Mouse (Mus musculus): ENCODE data around the gene Orc2.
A peak's percentile ranks its signal among the peaks of the same experiment; 100 is the strongest.

The Orc2 gene

GRCm38 (mm10) chr1:58504577-58505254 lies at the start of gene Orc2:
Gene Orc2 (minus strand): TSS chr1:58505109.
- peak; percentile 90 for DNase-seq (ENCODE audit: low read depth)

- no peak for DNase-seq (ENCODE audit: low read depth)
These were observed 36.5 kb upstream of the Orc2 start for GRCm38 (mm10) chr1:58541386-58541785.

- DNase-seq (ENCODE audit: low read depth): no peak
These were observed 2.3 kb upstream of the Orc2 start for GRCm38 (mm10) chr1:58507249-58507648.

- peak; percentile 41 for DNase-seq (ENCODE audit: low read depth)
These were observed 1.0 kb downstream of the Orc2 start for GRCm38 (mm10) chr1:58503793-58504370.

GRCm38 (mm10) chr1:58503134-58503533 lies 1.8 kb downstream of the Orc2 start:
- peak; percentile 61 for DNase-seq (ENCODE audit: low read depth)

- DNase-seq (ENCODE audit: low read depth): no peak
These were observed 6.2 kb downstream of the Orc2 start for GRCm38 (mm10) chr1:58498758-58499157.

- no peak for DNase-seq (ENCODE audit: low read depth)
These were observed 7.2 kb downstream of the Orc2 start for GRCm38 (mm10) chr1:58497678-58498077.

- no peak for DNase-seq (ENCODE audit: low read depth)
These were observed 9.3 kb downstream of the Orc2 start for GRCm38 (mm10) chr1:58495603-58496002.

- DNase-seq (ENCODE audit: low read depth): no peak
These were observed 22.3 kb downstream of the Orc2 start for GRCm38 (mm10) chr1:58482647-58483046.

- DNase-seq (ENCODE audit: low read depth): no peak
These were observed 29.2 kb downstream of the Orc2 start for GRCm38 (mm10) chr1:58475662-58476061.

- no peak for DNase-seq (ENCODE audit: low read depth)
These were observed 39.3 kb downstream of the Orc2 start for GRCm38 (mm10) chr1:58465561-58465960.

- DNase-seq (ENCODE audit: low read depth): no peak
These were observed 39.9 kb downstream of the Orc2 start for GRCm38 (mm10) chr1:58465042-58465441.

GRCm38 (mm10) chr1:58463935-58464334 lies 41.0 kb downstream of the Orc2 start:
- no peak for DNase-seq (ENCODE audit: low read depth)

GRCm38 (mm10) chr1:58460566-58460965 lies 44.3 kb downstream of the Orc2 start:
- no peak for DNase-seq (ENCODE audit: low read depth)

- DNase-seq (ENCODE audit: low read depth): no peak
These were observed 46.0 kb downstream of the Orc2 start for GRCm38 (mm10) chr1:58458867-58459266.

- DNase-seq (ENCODE audit: low read depth): no peak
These were observed 46.7 kb downstream of the Orc2 start for GRCm38 (mm10) chr1:58458175-58458574.

GRCm38 (mm10) chr1:58454316-58454715 lies 50.6 kb downstream of the Orc2 start:
- no peak for DNase-seq (ENCODE audit: low read depth)

- no peak for DNase-seq (ENCODE audit: low read depth)
These were observed 56.5 kb downstream of the Orc2 start for GRCm38 (mm10) chr1:58448396-58448795.

GRCm38 (mm10) chr1:58447766-58448165 lies 57.1 kb downstream of the Orc2 start:
- no peak for DNase-seq (ENCODE audit: low read depth)

GRCm38 (mm10) chr1:58445861-58446260 lies 59.0 kb downstream of the Orc2 start:
- no peak for DNase-seq (ENCODE audit: low read depth)

GRCm38 (mm10) chr1:58445143-58445722 lies 59.7 kb downstream of the Orc2 start, which contains the start of the genes Nif3l1 and Ppil3:
Gene Nif3l1 (plus strand): TSS chr1:58445151.
Gene Ppil3 (minus strand): TSS chr1:58445486.
- peak; percentile 80 for DNase-seq (ENCODE audit: low read depth)

GRCm38 (mm10) chr1:58444691-58445090 lies 60.2 kb downstream of the Orc2 start:
- no peak for DNase-seq (ENCODE audit: low read depth)

GRCm38 (mm10) chr1:58424551-58424950 lies 80.4 kb downstream of the Orc2 start:
- no peak for DNase-seq (ENCODE audit: low read depth)

All from c-Kit-positive CD71-positive TER-119-negative erythroid progenitor cells, embryonic 14.5 days (primary cell).